Mouse (Mus musculus) cerebellum, adult 2 months (tissue): ENCODE data around the gene Ccl6.

Experiments used
- CTCF ChIP-seq: fragments of 200-500 bp; IDR thresholded peaks from 2 replicates; pipeline ENCODE4 v1.5.1; 2011; ENCODE audit warnings: low read depth, mild to moderate bottlenecking, control low read depth, low read length, moderate library complexity, borderline replicate concordance; ENCODE audit not compliant: insufficient read depth
- POLR2A ChIP-seq: fragments of 200-500 bp; IDR thresholded peaks from 2 replicates; pipeline ENCODE4 v1.6.1; 2011; ENCODE audit warnings: low read length, control low read depth, borderline replicate concordance; ENCODE audit not compliant: insufficient read depth

DNA sequence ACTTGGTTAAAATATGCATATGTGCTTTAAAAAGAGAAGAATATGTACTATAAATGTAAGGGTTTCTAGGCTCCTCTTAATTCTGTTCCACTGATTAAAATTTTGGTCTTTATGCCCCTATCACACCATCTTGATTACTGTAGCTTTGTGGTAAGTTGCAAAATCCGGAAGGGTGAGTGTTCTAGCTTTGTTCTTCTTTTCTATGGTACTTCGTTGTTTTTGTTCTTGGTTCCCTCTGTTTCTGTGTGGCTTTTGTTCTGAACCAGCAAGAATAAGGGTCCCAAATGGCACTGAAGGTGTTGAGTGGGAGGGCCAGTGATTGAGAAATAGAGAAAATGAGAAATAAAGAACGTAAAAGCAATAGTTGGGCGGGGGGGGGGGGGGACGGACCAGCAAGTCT, 25.4 kb upstream of the Ccl6 start:
- TF ChIP-seq CTCF (no peak), POLR2A (no peak)
